Mouse (Mus musculus): ENCODE results near the gene Pde2a.

- TF ChIP-seq TAL1 (IDR thresholded peaks at IDR 0.05; ENCODE audit: low read length) (no peak), GATA1 (IDR thresholded peaks at IDR 0.05; ENCODE audit: low read length) (no peak)
Measured at GRCm38 (mm10) chr7:101444211-101444610, 22.7 kb downstream of the Pde2a start.

Measured in erythroblast, embryonic 14.5 days (primary cell).